Mouse (Mus musculus) G1E-ER4 (cell line): ENCODE results near the gene Fgd1. TPM values are rescaled to one million over a fixed set of nuclear protein-coding genes. Genes with fewer than 3 reads are reported as not detected.

Source experiments
- GATA1 ChIP-seq: IDR thresholded peaks from one replicate; pipeline ENCODE4 v1.8.0; 2012; ENCODE audit warnings: low read length, inconsistent platforms
- polyA plus RNA-seq: library from polyadenylated mRNA; stranded (reverse); fragments of >175 nt; gene quantifications from 2 replicates; pipeline ENCODE4 v1.2.3, GENCODE M21; 2012

The Fgd1 gene
- polyA plus RNA-seq, 1 experiment: not detected

- no peak for TF ChIP-seq GATA1
These were observed 15.8 kb downstream of the Fgd1 start for GRCm38 (mm10) chrX:151061615-151062299.

GRCm38 (mm10) chrX:151066071-151066666 lies 20.2 kb downstream of the Fgd1 start:
- TF ChIP-seq GATA1: no peak

GRCm38 (mm10) chrX:151067876-151068275 lies 21.9 kb downstream of the Fgd1 start:
- TF ChIP-seq GATA1: no peak

- TF ChIP-seq GATA1: no peak
These were observed 30.1 kb downstream of the Fgd1 start for GRCm38 (mm10) chrX:151076007-151076406.

- no peak for TF ChIP-seq GATA1
These were observed 31.1 kb downstream of the Fgd1 start for GRCm38 (mm10) chrX:151076941-151077485.

GRCm38 (mm10) chrX:151085599-151085998 lies 39.6 kb downstream of the Fgd1 start:
- no peak for TF ChIP-seq GATA1

- TF ChIP-seq GATA1: no peak
These were observed 41.5 kb downstream of the Fgd1 start for GRCm38 (mm10) chrX:151087418-151087817.

GRCm38 (mm10) chrX:151096171-151097058 lies 50.5 kb downstream of the Fgd1 start, which contains the start of gene Tsr2:
TSS of gene Tsr2 (minus strand) at chrX:151096543.
- no peak for TF ChIP-seq GATA1

GRCm38 (mm10) chrX:151107301-151108067 lies 61.5 kb downstream of the Fgd1 start:
- TF ChIP-seq GATA1: no peak

- no peak for TF ChIP-seq GATA1
These were observed 70.8 kb downstream of the Fgd1 start for GRCm38 (mm10) chrX:151116795-151117194.

- no peak for TF ChIP-seq GATA1
These were observed 71.5 kb downstream of the Fgd1 start for GRCm38 (mm10) chrX:151117432-151117831.

- no peak for TF ChIP-seq GATA1
These were observed 78.0 kb downstream of the Fgd1 start for GRCm38 (mm10) chrX:151123933-151124332.

GRCm38 (mm10) chrX:151130493-151130892 lies 84.5 kb downstream of the Fgd1 start:
- no peak for TF ChIP-seq GATA1

GRCm38 (mm10) chrX:151132785-151133184 lies 86.8 kb downstream of the Fgd1 start:
- TF ChIP-seq GATA1: no peak

Other genes starting within 250 kb of the Fgd1 start
- 0.17 and 0.42 TPM in 2 replicates for gene Maged2, start 231.8 kb upstream of the Fgd1 start, polyA plus RNA-seq
- gene Gnl3l, start 28.8 kb upstream of the Fgd1 start, polyA plus RNA-seq: 0.71 and 1.1 TPM in 2 replicates
- gene Tsr2, start 50.4 kb downstream of the Fgd1 start, polyA plus RNA-seq: 6.9 and 7.1 TPM in 2 replicates
- gene Wnk3, start 151.9 kb downstream of the Fgd1 start, polyA plus RNA-seq: not detected in 2 replicates